Mouse (Mus musculus) intestine, embryonic 14.5 days (tissue): ENCODE results near the gene Akap1. TPM values are rescaled to one million over a fixed set of nuclear protein-coding genes. Genes with fewer than 3 reads are reported as not detected.

Experiments
- polyA plus RNA-seq: library from polyadenylated mRNA; unstranded; fragments of >200 nt; fragmentation: Nextera tagmentation; extraction: Ambion mirVana; gene quantifications from 2 replicates; pipeline ENCODE4 v1.2.1, GENCODE M21; 2014

Akap1 gene
- polyA plus RNA-seq, 1 experiment from 2014 or later: 28.2 TPM

Other genes with a start within 250 kb of the Akap1 start
- gene Msi2, start 146.1 kb downstream of the Akap1 start, polyA plus RNA-seq: 13.6 and 15.1 TPM in 2 replicates
- gene Scpep1, start 90.9 kb upstream of the Akap1 start, polyA plus RNA-seq: 94.7 and 97.4 TPM in 2 replicates
- gene Elobl, start 102.3 kb upstream of the Akap1 start, polyA plus RNA-seq: not detected in 2 replicates
- 10.4 and 11.0 TPM in 2 replicates for gene Coil, start 105.7 kb upstream of the Akap1 start, polyA plus RNA-seq
- gene Trim25, start 134.8 kb upstream of the Akap1 start, polyA plus RNA-seq: 21.0 and 23.2 TPM in 2 replicates
- gene Dgke, start 202.3 kb upstream of the Akap1 start, polyA plus RNA-seq: 4.3 and 5.1 TPM in 2 replicates
- gene Gm525, start 209.3 kb upstream of the Akap1 start, polyA plus RNA-seq: 0.59 and 1.1 TPM in 2 replicates